Mouse (Mus musculus): ENCODE results near the gene Phyhipl. TPM values are rescaled to one million over a fixed set of nuclear protein-coding genes. Genes with fewer than 3 reads are reported as not detected.
A peak's percentile ranks its signal among the peaks of the same experiment; 100 is the strongest.

Phyhipl gene
- polyA plus RNA-seq, 1 experiment from 2014 or later = 0.36 TPM

DNA sequence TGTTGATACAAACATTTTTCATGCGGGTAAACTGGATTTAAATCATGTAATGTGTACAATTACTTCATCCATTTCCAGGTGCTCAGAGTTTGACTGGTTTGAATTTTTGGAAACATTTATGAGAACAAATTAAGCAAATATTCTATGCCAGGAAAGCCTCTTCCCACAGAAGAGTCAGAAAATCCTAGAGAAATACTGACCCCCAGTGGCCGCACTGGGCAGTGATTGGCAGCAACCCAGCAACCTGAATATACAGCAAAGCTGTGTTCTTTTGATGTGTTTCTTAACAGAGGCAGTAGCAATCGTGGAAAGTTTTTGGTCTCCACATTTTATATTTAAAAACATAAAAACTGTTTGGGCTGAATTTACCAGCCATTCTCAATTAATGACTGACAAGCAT lies 92.1 kb downstream of the Phyhipl start:
- Histone ChIP-seq H3K9ac (no peak overlapping the region), H3K27ac (no peak overlapping the region), H3K36me3 (no peaks in the 10 kb centered on the region), H3K9me3 (replicated peaks) (no peaks in the 10 kb centered on the region), H3K27me3 (no peaks in the 10 kb centered on the region), H3K4me3 (replicated peaks) (no peak overlapping the region), H3K4me1 (replicated peaks) (no peaks in the 10 kb centered on the region), H3K4me2 (no peak overlapping the region)
- peak; percentile 1 for DNase-seq
- 18% methylated on average over 3 of the region's 3 CpGs for WGBS (ENCODE audit: insufficient replicate concordance)
- ATAC-seq (ENCODE audit: low read depth) = no peak

- H3K4me2 ChIP-seq = no peak overlapping the region
- H3K9me3 ChIP-seq (replicated peaks) = no peaks in the 10 kb centered on the region
- no peak overlapping the region for H3K27ac ChIP-seq
- no peak overlapping the region for H3K4me3 ChIP-seq (replicated peaks)
- H3K9ac ChIP-seq = no peak overlapping the region
- 65% methylated on average over 3 of the region's 3 CpGs for WGBS (ENCODE audit: insufficient replicate concordance)
- H3K36me3 ChIP-seq = no peaks in the 10 kb centered on the region
- no peaks in the 10 kb centered on the region for H3K4me1 ChIP-seq (replicated peaks)
- no peak for ATAC-seq (ENCODE audit: low read depth)
- DNase-seq = no peak
- H3K27me3 ChIP-seq = no peaks in the 10 kb centered on the region
Observed at GRCm38 (mm10) chr10:70552531-70552930, 103.2 kb downstream of the Phyhipl start.

- Histone ChIP-seq H3K4me2 (no peak overlapping the region), H3K9ac (no peak overlapping the region), H3K36me3 (no peaks in the 10 kb centered on the region), H3K27ac (no peak overlapping the region), H3K4me3 (replicated peaks) (no peak overlapping the region), H3K4me1 (replicated peaks) (no peaks in the 10 kb centered on the region), H3K27me3 (no peaks in the 10 kb centered on the region), H3K9me3 (replicated peaks) (peaks cover 8% of the 10 kb centered on the region; the same call in 1 of the 2 replicates)
- ATAC-seq (ENCODE audit: low read depth) = no peak
- no peak for DNase-seq
- 64% methylated on average over 6 of the region's 6 CpGs for WGBS (ENCODE audit: insufficient replicate concordance)
Observed at GRCm38 (mm10) chr10:70542857-70543256, 112.9 kb downstream of the Phyhipl start.

DNA sequence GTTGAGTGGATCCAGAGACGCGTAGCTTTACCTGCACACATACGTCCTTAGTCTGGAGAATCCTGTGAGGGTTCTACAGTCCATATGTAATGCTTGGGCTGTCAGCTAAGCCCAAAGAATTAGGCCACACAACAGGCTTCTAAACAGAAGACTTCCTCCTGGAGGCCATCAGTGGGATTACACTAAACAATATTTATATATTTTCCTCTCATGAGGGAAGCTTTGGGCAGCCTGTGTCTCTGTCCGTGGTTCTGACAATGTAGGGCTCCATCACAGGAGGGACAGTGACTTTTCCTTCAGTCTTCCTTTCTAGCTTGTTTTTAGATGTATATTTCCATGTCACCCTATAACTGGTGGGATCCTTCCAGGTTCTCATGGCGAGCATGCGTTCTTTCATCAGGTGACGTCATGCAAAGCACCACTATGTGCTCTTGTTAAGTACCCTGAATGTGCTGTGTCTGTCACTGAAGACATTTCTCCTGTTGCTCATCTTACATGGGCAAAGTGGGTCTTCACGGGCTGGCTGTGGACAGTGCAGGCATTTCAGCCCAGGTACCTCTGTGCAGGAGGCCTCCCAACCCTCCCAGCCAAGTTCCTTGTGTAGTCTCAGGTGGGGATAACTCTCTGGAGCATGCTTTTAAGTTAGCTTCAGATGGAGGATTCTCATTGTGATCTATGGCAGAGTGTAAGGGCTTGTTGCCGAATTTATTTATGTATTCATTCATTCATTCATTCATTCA lies 115.1 kb downstream of the Phyhipl start:
- H3K27me3 ChIP-seq = no peaks in the 10 kb centered on the region
- DNase-seq (no peak), ATAC-seq (ENCODE audit: low read depth) (no peak)
- no peak overlapping the region for H3K27ac ChIP-seq
- no peak overlapping the region for H3K4me3 ChIP-seq (replicated peaks)
- no peaks in the 10 kb centered on the region for H3K4me1 ChIP-seq (replicated peaks)
- H3K4me2 ChIP-seq = no peak overlapping the region
- WGBS (ENCODE audit: insufficient replicate concordance) = 69% methylated on average over 9 of the region's 9 CpGs
- H3K9ac ChIP-seq = no peak overlapping the region
- peaks cover 8% of the 10 kb centered on the region; the same call in 1 of the 2 replicates for H3K9me3 ChIP-seq (replicated peaks)
- no peaks in the 10 kb centered on the region for H3K36me3 ChIP-seq

- H3K9ac ChIP-seq = no peak overlapping the region
- WGBS (ENCODE audit: insufficient replicate concordance) = 74% methylated on average over 9 of the region's 9 CpGs
Observed at GRCm38 (mm10) chr10:70539251-70539650, 116.5 kb downstream of the Phyhipl start.

GRCm38 (mm10) chr10:70537694-70538093 lies 118.1 kb downstream of the Phyhipl start:
- WGBS (ENCODE audit: insufficient replicate concordance) = 73% methylated on average over 10 of the region's 10 CpGs
- no peak overlapping the region for H3K4me3 ChIP-seq (replicated peaks)
- H3K4me2 ChIP-seq = no peak overlapping the region
- H3K36me3 ChIP-seq = no peaks in the 10 kb centered on the region
- H3K9ac ChIP-seq = no peak overlapping the region
- no peak for ATAC-seq (ENCODE audit: low read depth)
- H3K27ac ChIP-seq = no peak overlapping the region
- DNase-seq = no peak
- H3K9me3 ChIP-seq (replicated peaks) = peaks cover 10% of the 10 kb centered on the region; the same call in 1 of the 2 replicates
- H3K4me1 ChIP-seq (replicated peaks) = no peaks in the 10 kb centered on the region
- H3K27me3 ChIP-seq = no peaks in the 10 kb centered on the region

More at GRCm38 (mm10) chr10:70539251-70539650, 116.5 kb downstream of the Phyhipl start:
- Histone ChIP-seq H3K27ac (no peak overlapping the region), H3K27me3 (no peaks in the 10 kb centered on the region), H3K36me3 (no peaks in the 10 kb centered on the region), H3K4me2 (no peak overlapping the region), H3K4me3 (replicated peaks) (no peak overlapping the region), H3K9me3 (replicated peaks) (peaks cover 10% of the 10 kb centered on the region; the same call in 1 of the 2 replicates), H3K4me1 (replicated peaks) (no peaks in the 10 kb centered on the region)
- DNase-seq (no peak), ATAC-seq (ENCODE audit: low read depth) (no peak)

DNA sequence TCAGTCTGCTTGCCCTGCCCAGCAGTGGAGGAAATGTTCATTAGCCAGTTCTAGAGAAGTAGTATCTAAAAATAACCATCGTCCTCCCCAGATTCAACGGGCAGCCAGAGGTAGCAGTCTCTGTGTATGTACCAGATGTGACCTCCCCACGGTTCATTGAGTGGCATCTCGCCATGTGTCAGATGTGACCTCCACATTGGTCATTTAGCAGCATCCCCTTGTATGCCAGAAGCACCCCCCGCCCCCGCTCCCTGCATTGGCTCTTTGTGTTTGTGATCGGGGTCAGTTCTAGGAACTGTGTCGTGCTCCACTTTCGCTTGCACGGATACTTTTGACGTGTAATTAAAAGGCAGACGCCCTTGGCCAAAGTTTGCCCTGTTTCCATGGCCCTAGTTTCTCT lies 120.4 kb downstream of the Phyhipl start:
- Histone ChIP-seq H3K27me3 (no peaks in the 10 kb centered on the region), H3K9ac (no peak overlapping the region), H3K4me2 (no peak overlapping the region), H3K4me3 (replicated peaks) (no peak overlapping the region), H3K27ac (no peak overlapping the region), H3K36me3 (no peaks in the 10 kb centered on the region), H3K4me1 (replicated peaks) (no peaks in the 10 kb centered on the region), H3K9me3 (replicated peaks) (peaks cover 3% of the 10 kb centered on the region; the same call in 1 of the 2 replicates)
- DNase-seq = no peak
- WGBS (ENCODE audit: insufficient replicate concordance) = 68% methylated on average over 12 of the region's 12 CpGs
- ATAC-seq (ENCODE audit: low read depth) = no peak

- no peak overlapping the region for H3K9ac ChIP-seq
- no peaks in the 10 kb centered on the region for H3K27me3 ChIP-seq
- ATAC-seq (ENCODE audit: low read depth) = no peak
- peaks cover 3% of the 10 kb centered on the region; the same call in 1 of the 2 replicates for H3K9me3 ChIP-seq (replicated peaks)
- no peak overlapping the region for H3K4me3 ChIP-seq (replicated peaks)
- H3K36me3 ChIP-seq = no peaks in the 10 kb centered on the region
- H3K27ac ChIP-seq = no peak overlapping the region
- 78% methylated on average over 10 of the region's 10 CpGs for WGBS (ENCODE audit: insufficient replicate concordance)
- H3K4me1 ChIP-seq (replicated peaks) = no peaks in the 10 kb centered on the region
- no peak overlapping the region for H3K4me2 ChIP-seq
- no peak for DNase-seq
Observed at GRCm38 (mm10) chr10:70534571-70534970, 121.2 kb downstream of the Phyhipl start.

DNA sequence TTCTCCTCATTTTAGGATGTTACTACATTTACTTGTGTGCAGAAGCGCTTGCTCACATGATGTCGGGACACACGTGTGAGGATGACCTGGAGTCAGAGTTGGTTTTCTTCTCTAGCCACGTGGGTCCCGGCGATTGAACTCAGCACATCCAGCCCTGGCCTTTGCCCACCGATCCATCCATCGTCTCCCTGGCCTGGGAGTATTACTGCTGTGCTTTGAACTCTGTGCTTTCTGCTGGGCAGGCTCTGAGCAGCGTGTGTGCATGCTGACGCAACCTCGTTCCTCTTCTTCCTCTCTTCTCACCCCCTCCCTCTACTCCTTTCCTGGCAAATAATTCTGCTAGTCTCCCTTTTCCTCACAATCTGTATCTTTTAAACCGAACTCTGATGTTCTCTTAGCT lies 121.8 kb downstream of the Phyhipl start:
- H3K36me3 ChIP-seq = no peaks in the 10 kb centered on the region
- no peak for DNase-seq
- H3K4me3 ChIP-seq (replicated peaks) = no peak overlapping the region
- H3K9ac ChIP-seq = no peak overlapping the region
- no peaks in the 10 kb centered on the region for H3K4me1 ChIP-seq (replicated peaks)
- H3K27ac ChIP-seq = no peak overlapping the region
- no peak overlapping the region for H3K4me2 ChIP-seq
- H3K27me3 ChIP-seq = no peaks in the 10 kb centered on the region
- peaks cover 3% of the 10 kb centered on the region; the same call in 1 of the 2 replicates for H3K9me3 ChIP-seq (replicated peaks)
- no peak for ATAC-seq (ENCODE audit: low read depth)
- 61% methylated on average over 12 of the region's 12 CpGs for WGBS (ENCODE audit: insufficient replicate concordance)

DNA sequence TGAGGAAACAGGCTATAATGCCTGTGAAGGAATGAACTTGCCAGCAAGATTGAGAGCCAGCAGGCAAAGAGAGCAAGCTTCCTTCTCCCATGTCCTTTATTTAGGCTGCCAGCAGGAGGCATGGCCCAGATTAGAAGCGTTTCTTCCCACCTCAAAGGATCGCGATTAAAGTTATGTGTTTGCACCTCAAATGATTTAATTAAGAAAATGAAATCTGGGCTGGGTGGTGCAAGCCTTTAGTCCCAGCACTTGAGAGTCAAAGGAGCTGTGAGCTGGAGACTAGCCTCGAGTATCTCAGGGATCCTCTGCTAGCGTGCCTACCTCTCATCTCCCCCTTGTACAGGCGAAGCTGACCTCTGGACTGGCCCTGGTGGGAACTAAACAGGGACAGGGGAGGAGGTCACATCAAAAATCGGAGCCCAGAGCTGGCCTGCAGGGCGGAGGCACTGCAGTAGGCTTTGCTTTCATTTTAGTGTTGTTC lies 122.4 kb downstream of the Phyhipl start:
- Histone ChIP-seq H3K4me2 (no peak overlapping the region), H3K4me1 (replicated peaks) (no peaks in the 10 kb centered on the region), H3K9ac (no peak overlapping the region), H3K27ac (no peak overlapping the region), H3K9me3 (replicated peaks) (peaks cover 3% of the 10 kb centered on the region; the same call in 1 of the 2 replicates), H3K27me3 (no peaks in the 10 kb centered on the region), H3K4me3 (replicated peaks) (no peak overlapping the region), H3K36me3 (no peaks in the 10 kb centered on the region)
- ATAC-seq (ENCODE audit: low read depth) = no peak
- no peak for DNase-seq
- 59% methylated on average over 8 of the region's 8 CpGs for WGBS (ENCODE audit: insufficient replicate concordance)

GRCm38 (mm10) chr10:70532249-70532648 lies 123.5 kb downstream of the Phyhipl start:
- no peaks in the 10 kb centered on the region for H3K36me3 ChIP-seq
- no peak overlapping the region for H3K4me3 ChIP-seq (replicated peaks)
- H3K27ac ChIP-seq = no peak overlapping the region
- 70% methylated on average over 9 of the region's 9 CpGs for WGBS (ENCODE audit: insufficient replicate concordance)
- H3K9ac ChIP-seq = no peak overlapping the region
- H3K4me2 ChIP-seq = no peak overlapping the region
- H3K27me3 ChIP-seq = no peaks in the 10 kb centered on the region
- DNase-seq = no peak
- H3K9me3 ChIP-seq (replicated peaks) = peaks cover 3% of the 10 kb centered on the region; the same call in 1 of the 2 replicates
- no peak for ATAC-seq (ENCODE audit: low read depth)
- H3K4me1 ChIP-seq (replicated peaks) = no peaks in the 10 kb centered on the region

Data from liver, embryonic 13.5 days (tissue).